Mouse (Mus musculus) brain, embryonic 14.5 days (tissue): ENCODE measurements at regions not wholly inside any gene's neighbourhood (a gene's known extent, or its start where the extent isn't known, plus 50 kb on each side); places are given as distances from the start of the nearest gene placed in this dataset.

Experiments
- CTCF ChIP-seq: fragments of 200-500 bp; IDR thresholded peaks from 2 replicates; pipeline ENCODE4 v1.5.1; 2012; ENCODE audit warnings: inconsistent platforms, mild to moderate bottlenecking, moderate library complexity, borderline replicate concordance; ENCODE audit not compliant: insufficient read depth, insufficient read length; ENCODE audit errors: extremely low read depth
- POLR2A ChIP-seq: fragments of 200-500 bp; IDR thresholded peaks from 2 replicates; pipeline ENCODE4 v1.6.1; 2012; ENCODE audit warnings: mild to moderate bottlenecking, inconsistent platforms, borderline replicate concordance; ENCODE audit not compliant: poor library complexity, insufficient read depth, insufficient read length, severe bottlenecking; ENCODE audit errors: extremely low read depth

- TF ChIP-seq POLR2A (no peak), CTCF (no peak)
Measured at GRCm38 (mm10) chr10:46483656-46484055, 906.0 kb downstream of the Hace1 start.
